Mouse (Mus musculus): ENCODE results near the gene Map3k12. TPM values are rescaled to one million over a fixed set of nuclear protein-coding genes. Genes with fewer than 3 reads are reported as not detected.

Map3k12 gene
- polyA plus RNA-seq, 2 experiments from 2014 or later, result 6.8 to 8.1 TPM

- ATAC-seq, result no peak
Observed at GRCm38 (mm10) chr15:102519211-102520141, 2.6 kb upstream of the Map3k12 start.

- ATAC-seq, result no peak
Observed at GRCm38 (mm10) chr15:102518859-102519201, 2.0 kb upstream of the Map3k12 start.

DNA sequence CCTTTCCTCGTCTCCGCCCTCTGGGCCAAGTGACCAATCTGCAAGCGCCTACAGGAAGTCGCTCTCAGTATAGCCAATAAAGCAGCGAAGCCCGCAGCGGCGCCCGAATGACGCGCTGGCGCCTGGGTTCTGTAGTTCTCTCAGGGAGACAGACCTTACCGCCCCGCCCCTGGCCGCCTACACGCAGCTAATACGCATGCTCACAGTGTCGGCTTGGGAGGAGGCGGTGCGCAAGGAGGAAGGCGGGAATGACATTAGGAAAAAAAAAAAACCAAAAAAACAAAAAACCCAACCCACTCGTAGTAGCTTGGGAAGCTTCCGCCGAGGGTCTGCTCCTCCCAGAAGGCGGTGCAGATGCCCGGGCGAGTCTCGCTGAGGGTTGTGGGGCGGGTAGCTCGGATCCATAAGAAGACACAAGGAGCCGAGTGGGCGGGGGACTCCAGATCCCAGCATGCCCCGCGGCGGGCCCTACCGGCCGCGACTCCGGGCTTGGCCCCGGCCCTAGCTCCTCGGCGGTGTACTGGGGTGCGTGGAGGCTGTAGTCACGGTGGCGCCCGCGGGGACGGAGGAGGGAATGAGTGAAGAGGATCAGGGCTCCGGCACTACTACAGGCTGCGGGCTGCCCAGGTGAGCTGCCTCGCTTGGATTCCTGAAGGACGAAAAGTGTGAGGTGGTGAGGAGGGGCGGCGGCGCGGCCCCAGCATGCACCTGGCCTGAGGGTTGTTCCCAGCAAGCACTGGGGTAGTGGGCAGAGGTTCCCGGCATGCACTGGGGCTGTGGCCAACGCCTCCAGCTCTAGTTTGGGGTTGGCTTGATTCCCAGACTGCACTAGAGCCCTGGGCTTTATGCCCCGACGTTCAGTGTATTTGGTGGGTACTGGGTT, 1.4 kb upstream of the Map3k12 start, which contains the start of gene Tarbp2:
TSS of gene Tarbp2 (plus strand) at position 217 of the 883 bp plus-strand sequence.
- ATAC-seq, result peak; percentile 87

DNA sequence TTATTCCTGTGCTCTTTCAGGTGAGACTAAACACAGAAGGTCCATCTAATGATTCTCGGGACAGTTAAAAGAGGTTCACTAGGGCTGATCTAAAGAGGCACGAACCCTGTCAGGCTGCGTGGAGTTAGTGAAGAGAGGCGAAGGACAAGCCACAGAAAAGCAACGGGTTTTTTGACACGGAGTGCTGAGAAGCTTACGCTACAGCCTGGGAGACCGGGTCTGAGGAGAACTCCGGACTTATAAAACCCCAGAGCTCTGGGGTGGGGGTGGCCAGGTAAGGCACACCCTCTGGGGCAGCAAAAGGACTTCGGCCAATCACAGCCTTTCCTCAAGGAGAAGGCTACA, 739 bp upstream of the Map3k12 start:
- no peak for ATAC-seq

DNA sequence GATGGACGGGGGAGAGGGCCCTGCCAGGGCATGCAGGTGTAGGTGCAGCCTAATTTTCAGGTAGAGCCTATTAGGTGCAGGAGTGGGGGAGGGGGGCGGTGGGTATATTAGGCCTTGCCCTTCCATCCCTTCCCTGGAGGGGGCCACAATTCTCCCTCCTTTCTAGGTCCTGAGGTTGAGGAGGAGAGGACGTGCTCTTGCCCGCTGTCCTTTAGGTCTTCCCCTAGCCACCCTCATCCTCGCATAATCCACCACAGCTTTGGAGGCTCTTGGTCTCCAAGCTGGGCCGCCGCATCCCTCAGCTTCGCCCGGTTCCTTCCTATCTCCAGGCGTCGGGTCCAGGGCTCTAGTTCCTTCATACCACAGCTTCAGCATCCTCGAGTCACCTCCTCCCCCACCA, 571 bp downstream of the Map3k12 start:
- ATAC-seq, result no peak

DNA sequence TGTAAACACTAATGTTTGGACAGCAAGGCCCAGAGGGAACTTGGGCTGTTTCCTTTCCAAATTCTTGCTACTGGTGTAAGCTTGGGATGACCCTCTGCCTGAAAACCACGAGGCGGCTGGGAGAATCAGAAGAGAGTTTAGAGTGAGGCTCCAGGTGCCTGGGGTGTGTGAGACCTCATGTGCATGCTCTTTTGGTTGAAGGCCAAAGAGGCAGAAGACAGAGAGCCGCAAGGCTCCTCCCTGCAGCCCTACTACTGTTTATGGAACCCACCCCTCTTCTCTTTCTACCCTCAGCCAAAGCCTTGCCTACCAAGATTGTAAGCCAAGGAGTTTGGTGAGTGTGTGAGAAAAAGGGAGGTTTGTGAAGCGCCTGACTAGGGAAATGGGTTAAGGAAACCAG, 1.1 kb downstream of the Map3k12 start:
- no peak for ATAC-seq

DNA sequence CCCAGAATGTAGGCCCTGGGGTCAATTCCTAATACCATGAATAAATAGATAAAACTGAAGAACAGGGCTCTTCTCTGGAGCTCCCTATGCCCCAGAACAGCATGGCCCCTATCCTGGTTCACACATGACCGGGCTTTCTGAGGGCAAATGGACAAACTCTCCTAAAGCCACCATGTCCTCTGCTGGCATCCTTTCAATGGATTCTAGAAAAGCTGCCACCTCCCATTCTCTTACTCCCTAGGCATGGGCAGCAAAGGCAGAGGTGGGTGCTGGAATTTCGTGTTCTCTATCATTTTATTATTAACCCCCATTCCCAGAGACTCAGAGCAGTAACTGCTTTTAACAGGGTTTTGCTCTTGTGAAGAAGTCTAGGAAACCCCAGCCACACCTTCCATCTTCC, 1.6 kb downstream of the Map3k12 start:
- ATAC-seq, result no peak

- ATAC-seq, result no peak
Observed at GRCm38 (mm10) chr15:102513004-102513403, 3.9 kb downstream of the Map3k12 start.

- no peak for ATAC-seq
Observed at GRCm38 (mm10) chr15:102512471-102512870, 4.4 kb downstream of the Map3k12 start.

DNA sequence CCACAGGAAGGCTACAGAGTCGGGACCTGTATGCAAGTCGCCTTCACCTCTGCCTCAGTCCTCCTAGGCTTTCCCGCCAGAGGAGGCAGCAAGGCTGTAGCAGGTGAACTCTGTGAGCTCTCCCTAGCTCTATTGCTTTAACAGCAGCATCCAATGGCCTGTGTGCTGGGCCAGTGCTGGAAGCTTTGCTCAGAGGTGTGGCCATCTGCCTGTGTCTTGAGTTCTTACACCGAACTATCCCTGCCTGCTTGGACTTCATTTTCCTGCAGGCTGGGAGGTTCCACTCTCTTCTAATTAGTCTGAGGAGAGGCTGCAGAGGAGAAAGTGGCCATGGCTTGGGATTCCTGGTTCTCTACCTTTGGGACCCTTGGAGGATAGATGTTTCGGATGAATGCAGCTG, 4.9 kb downstream of the Map3k12 start:
- no peak for ATAC-seq

- no peak for ATAC-seq
Observed at GRCm38 (mm10) chr15:102511285-102511833, 5.5 kb downstream of the Map3k12 start.

DNA sequence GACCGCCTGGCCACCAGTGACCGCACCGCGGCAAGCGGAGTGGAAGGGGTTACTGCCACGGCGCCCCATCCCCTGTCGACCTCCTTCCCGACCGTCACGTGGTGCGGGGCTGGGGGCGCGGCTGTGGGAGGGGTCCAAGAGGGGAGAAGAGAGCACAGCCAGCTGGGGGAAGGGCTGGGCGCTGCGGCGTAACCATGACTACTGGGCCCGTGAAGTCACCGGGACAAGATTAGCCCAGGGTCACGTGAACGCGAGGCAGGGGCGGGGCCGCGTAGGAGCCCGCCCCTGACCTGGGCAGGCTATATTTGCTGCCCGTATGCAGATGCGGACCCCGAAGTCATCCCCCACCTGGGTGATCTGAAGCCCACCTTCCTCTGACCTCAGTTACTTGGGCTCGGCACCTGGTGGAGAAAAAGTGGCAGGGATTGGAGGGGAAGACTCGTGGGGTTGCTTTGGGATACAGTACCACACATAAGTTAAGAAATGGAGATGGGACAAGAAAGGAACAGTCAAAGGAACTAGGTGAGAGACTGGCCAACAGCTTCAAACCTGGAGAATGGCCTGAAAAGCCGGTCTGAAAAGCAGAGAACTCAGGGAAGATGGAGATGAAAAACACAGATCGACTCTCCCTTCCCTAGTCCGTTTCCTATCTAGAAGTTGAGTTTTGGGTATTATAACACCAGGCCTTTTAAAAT, 6.1 kb downstream of the Map3k12 start:
- peak; percentile 89 for ATAC-seq

- ATAC-seq, result no peak
Observed at GRCm38 (mm10) chr15:102510110-102510509, 6.8 kb downstream of the Map3k12 start.

- no peak for ATAC-seq
Observed at GRCm38 (mm10) chr15:102508336-102508735, 8.5 kb downstream of the Map3k12 start.

DNA sequence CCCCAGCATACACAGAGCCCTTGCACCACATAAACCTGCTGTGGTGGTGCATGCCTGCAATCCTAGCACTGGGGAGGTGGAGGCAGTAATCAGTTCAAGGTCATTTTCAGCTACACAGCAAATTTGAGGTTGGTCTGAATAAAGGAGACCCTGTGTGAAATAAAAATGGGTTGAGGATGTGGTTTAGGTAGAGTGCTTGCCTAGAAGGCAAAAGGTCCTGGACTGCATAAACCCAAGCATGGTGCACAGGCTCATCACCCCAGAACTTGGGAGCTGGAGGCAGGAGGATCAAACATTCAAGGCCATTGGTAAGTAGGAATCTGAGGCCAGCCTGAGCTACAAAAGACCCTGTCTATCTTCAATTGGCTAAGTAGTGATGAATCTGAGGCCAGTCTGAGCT, 9.3 kb downstream of the Map3k12 start:
- ATAC-seq, result no peak

GRCm38 (mm10) chr15:102506864-102507263, 10.0 kb downstream of the Map3k12 start:
- no peak for ATAC-seq

DNA sequence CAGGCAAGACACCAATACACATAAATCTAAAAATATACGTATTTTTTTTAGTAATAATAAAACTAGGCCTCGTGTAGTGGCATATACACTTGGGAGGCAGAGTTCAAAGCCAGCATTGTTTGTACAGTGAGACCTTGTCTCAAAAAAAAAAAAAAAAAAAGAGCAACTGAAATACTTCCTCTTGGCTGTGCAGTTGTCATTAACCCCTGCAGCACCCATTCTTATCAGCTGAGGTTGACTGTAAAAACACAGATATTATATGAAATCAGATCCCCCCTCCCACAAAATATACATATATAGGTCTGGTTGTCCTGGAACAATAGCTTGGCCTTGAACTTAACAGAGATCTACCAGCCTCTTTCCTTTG, 10.4 kb downstream of the Map3k12 start:
- no peak for ATAC-seq

DNA sequence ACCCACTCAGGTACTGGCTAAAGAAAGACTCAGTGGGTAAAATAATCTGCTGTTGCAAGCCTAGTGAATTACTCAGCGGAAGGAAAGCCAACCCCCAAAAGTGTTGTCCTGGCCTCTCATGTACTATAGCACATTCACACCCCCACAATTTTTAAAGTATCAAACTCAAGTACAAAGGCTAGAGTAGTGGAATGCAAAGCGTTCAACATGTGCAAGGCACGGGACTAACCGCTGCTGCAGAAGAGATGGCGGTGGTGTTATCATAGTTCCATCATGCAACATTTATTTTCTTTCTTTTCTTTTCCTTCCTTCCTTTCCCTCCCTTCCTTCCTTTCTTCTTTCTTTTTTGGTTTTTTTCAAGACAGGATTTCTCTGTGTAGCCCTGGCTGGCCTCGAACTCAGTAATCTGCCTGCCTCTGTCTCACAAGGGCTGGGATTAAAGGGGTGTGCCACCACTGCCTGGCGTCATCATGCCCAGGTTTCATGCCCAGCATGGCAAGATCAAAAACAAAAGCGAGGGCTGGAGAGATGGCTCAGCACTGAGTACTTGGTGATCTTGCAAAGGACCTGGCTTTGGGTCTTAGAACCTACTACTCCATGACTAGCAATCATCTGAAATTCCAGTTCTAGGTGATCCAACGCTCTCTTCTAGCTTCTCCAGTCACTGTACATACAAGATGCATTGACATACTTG, 10.9 kb downstream of the Map3k12 start:
- no peak for ATAC-seq

DNA sequence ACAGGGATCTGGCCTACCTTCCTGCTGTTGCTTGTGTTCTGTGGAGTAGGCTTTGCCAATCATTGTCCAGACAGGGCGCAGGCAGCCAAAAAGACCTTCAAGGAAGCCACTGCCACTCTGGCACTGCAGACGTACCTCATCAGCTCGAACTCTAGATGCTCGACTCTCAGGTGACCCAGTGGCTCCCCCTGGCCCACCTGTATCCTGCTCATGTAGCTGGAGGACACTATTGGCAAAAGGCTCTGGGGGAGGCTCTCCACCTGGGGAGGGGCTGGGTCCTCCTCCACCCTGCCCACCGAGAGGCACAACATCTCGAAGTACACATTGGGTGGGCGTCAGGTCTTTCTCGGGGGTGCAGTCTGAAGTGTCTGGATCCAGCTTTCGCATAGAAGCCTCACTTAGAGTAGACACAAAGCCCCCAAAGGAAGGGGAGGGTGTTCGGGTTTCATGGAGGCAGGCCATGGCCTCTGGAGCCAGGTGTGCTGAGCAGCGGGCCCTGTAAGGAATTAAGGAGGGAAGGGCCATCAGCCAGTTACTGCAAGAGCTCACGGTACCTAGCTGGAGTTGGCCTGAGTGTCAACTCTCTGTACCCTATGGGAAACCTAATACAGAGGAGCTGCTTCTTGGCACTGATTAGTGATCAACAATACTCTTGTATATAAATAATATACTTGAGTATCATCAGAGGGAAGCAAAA, 11.6 kb downstream of the Map3k12 start:
- ATAC-seq, result no peak

GRCm38 (mm10) chr15:102503924-102504782, 12.7 kb downstream of the Map3k12 start:
- ATAC-seq, result no peak
